Mouse (Mus musculus): ENCODE measurements around the gene Trex2. TPM values are rescaled to one million over a fixed set of nuclear protein-coding genes. Genes with fewer than 3 reads are reported as not detected.
A peak's percentile ranks its signal among the peaks of the same experiment; 100 is the strongest.

Trex2 gene
- polyA plus RNA-seq (2017; shearing (Covaris generic)) = not detected

DNA sequence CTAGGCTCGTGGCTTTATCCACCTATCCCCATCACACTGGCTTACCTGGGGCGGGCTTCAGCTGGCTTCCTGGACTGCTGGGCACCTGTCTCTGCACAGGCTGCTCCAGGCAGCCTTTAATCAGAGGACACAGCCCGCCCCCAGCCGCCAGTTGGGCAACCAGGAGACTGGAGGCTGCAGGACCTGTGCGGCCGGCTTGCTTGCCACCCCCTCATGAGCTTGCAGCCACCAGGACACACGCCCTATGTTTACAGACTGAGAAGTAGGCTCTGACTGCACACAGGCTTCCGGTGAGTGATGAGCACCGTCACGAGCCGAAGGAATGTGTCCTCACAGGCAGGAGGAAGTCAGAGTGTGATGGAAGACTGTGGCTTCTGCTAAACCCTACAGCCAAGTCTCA is at the start of gene Trex2:
Gene Trex2 (minus strand): TSS at position 93 of the 400 bp plus-strand sequence.
- ATAC-seq = no peak

DNA sequence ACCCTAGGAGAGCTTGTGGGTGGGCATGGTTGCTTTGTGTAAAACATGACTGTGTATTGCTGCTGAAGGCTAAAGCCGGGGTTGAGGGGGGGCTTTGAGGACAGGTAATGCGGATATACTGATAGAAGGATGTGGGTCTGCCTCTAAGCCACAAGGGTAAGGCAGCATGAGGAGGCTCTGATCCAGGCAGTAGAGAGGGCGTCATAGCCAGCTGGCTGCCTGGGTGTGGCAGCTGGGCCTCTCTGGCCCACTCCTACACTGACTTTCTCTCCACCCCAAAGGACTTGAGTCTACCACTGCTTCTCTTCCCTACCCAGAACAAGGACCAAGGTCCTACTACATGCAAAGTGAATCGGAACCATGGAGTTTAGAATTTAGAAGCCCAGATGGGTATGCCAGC is 49.7 kb upstream of the Trex2 start:
- ATAC-seq = no peak

DNA sequence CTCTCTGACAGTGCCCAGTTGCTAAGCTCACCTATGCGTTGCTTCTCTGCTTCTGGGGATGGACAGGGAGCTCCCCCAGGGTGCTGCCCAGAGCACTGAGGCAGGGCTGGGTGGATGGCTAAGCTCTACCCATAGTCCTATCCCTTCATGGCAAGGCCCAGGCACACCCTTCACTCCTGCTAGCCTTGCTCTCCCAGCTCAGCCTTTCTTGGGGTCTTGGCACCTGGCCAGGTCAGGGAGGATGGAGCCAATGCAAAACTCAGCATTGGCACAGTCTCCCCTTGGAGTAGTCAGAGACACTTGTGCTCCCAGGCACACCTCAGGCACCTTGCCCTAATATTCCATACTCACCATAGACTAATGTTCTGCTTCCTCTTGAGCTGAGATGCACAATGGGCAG is 48.9 kb upstream of the Trex2 start:
- ATAC-seq = no peak

DNA sequence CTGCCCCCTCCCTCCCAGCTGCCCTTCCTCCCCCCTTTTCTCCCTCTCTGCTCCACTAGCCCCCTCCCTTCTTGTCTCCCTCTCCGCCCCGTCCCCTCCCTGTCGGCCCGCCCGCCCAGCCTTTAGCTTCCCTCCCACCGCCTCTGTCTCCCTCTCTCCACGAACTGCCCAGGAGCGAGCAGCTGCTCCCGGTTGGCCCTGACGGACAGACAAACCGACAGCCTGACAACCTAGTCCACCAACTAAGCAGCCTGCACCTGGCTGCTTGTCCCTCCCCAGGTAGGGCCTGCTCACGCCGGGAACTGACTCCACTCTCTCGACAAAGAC is 48.3 kb upstream of the Trex2 start, which contains the start of gene Bgn:
Gene Bgn (plus strand): TSS at position 119 of the 327 bp plus-strand sequence.
- no peak for ATAC-seq

DNA sequence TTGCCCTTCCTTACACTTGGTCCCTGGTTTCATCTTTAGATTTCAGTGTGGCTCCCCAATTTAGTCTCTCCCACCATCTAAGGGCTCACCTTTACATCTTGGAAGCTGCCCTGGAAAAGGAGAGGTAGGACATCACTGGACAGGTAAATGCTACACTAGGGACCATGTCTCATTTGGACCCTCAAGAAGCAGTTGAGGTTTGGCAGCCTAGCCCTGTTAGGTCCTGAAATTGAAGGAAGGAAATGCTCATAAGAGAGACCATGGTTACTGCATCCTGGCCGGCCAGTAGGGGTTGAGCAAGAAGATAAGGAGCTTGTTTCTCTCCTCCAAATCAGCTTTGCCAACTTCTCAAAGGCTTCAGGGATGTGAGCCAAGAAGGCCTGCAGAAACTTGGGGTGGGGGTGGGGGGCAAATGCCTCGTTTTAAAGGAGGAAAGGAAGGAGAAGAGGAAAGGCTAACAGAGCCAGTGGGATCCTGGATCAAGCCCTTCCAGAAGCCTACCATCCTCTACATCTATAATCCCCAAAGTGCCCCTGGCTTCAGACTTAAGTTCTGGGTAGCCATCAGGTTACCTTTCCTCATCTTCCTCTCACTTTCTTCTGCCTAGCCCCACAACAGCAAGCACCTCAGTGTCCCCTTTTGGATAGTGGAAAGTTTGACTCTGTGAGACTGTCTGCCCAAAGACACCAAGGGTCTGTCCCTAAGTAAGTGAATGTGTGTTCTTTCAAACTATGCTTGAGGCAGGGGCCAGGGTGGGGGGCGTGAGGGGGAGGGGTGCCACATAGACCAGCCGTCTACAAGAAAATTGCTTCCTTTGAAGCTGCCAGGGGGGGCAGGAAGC is 47.7 kb upstream of the Trex2 start:
- no peak for ATAC-seq

DNA sequence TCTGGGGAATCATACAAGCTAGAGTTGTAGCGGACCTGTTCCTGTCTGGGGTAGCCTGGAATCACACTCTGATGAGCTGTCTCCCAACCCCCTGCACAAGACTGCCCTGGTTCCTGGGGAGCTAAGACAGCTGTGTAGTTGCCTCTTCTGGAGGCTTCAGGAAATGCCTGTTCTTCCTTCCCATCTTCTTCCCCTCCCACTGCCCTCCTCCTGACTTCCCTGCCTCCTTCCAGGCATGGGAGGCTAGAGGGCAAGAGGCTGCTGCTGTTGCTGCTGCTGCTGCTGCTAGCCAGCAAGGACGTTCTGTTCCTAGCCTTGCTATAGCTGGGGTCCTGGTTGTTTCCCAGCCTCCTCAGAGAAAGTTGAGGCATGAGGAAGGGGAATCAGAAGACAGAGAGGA is 45.2 kb upstream of the Trex2 start:
- no peak for ATAC-seq

DNA sequence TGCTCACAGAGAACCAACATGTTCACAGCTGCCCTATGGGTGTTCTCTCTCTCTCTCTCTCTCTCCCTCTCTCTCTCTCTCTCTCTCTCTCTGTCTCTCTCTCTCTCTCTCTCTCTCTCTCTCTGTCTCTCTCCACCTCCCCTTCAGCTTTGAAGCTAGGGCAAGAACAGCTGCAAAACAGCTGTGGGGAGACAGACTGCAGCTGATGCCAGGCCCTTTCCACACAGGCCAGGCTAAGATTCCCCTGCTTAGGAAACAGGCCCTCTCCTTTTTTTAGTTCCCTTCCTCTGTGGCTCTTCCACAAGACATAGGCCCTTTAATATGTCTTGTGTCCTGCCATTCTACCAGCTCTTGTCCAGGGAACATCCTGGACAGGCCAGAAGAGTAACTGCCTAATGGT is 44.5 kb upstream of the Trex2 start:
- no peak for ATAC-seq

DNA sequence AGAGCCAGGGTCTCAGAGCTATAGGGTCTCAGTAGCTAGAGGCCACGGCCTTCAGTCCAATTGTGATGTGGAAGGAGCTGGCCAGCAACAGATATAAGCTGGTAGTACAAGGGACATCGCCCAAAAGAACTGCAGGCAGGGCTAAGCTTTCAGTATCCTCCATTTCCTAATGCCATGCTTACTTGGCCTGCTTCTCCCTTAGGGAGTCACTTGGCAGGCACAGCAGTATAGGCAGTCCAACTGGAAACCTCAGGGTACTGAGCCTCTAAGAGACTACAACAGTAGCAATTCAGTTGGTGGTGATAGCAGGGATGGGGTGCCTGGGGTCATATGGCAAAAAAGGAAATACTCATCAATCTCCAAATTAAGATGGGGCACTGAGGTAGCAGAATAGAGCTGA is 42.4 kb upstream of the Trex2 start:
- ATAC-seq = no peak

DNA sequence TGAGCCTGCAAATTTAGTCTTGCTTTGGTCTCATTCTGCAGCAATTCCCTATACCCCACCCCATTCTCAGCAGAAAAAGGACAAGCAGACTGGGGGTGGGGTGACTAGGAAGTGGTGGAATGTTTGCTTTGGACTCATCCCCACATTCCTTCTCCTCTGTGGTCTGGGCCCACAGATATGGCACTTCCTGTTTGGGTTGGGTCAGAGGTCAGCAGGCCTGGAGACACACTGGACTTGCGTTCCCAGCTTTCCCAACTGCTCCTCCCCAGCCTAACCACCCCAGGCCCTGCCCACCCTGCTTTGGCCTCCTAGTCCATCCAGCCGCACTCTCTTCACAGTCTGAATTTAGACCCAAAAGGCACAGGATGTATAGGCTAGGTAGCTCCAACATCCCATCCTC is 41.5 kb upstream of the Trex2 start:
- ATAC-seq = no peak

DNA sequence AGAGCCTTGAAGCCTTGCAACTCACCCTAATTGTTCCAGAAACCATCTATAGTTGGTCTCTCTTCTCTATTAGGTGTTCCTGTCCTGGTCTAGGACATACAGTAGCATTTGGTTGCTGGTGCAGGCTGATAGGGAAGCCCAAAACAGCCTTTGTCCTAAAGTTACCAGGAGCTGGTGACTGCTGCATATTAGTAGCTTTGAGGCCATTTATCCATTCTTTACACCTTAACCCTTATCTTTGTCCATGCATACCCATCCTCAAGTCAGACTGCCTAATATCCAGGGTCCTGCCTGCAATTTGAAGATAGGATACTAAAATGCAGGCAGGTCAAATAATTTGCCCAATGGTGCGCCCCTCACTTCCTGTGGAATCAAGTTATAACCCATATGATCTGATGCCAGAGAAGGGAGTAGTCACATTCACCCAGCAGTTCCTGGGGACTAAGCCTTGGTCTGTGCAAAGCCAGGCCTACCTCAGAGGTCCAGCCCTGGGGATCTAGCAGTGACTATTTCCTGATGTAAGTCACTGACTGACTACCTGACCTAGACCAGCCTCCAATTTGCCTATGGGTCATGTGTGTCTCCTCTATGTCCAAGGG is 40.6 kb upstream of the Trex2 start:
- ATAC-seq = no peak

DNA sequence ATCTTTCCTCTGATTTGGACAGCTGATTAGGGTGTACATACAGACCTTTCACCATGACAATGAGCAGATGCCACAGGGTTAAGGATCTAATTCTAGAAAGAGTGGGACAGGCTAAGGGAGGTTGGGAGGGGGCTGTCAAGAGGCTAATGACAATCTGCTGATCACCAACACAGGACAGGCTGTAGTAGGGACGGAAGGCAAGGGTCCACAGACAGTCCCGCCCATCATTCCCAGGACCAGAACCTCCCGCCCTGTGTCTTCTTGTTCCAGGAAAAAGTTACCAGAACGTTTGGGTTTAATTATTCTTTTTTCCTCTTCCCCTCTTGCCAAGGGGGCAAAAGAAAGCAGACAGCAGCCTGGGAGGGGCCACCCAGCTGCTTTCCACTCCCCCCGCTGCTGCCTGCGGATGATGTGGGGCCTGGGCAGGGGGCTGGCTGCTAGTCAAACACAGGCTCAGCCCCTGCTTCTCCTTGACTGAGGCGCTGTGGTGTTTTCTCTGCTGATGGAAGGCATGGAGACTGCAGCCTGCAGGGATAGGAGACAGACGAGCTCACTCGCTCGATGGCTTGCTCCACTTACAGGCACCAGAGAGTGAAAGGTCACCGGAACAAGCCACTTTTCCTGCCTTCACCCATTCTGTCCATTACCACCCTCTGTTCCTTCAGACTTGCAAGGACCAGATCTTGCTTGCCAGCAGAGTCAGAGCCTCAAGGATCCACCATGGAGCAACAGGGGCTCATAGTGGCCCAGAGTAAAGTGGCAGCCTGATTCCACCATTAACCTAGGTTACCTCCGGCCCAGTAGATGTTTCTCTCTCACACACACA is 39.4 kb upstream of the Trex2 start:
- ATAC-seq = no peak

DNA sequence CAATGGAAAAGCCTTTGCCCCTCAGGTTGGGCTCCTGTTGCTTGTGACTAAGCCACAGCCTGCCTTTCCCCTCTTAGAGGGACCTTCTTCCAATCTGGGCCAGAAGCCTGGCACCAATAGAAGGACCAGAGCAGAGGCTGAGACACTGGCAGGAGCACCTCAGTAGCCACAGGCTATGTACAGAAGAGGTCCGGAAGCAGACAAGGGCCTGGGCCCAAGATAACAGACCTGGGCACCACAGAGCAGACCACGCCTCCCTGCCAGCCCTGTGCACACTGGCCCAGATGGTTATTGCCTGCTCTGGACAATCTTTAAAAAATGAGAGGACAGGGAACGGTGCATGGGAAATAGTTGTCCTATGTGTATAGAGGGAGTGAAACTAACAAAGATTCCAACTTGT is 36.6 kb upstream of the Trex2 start:
- no peak for ATAC-seq

DNA sequence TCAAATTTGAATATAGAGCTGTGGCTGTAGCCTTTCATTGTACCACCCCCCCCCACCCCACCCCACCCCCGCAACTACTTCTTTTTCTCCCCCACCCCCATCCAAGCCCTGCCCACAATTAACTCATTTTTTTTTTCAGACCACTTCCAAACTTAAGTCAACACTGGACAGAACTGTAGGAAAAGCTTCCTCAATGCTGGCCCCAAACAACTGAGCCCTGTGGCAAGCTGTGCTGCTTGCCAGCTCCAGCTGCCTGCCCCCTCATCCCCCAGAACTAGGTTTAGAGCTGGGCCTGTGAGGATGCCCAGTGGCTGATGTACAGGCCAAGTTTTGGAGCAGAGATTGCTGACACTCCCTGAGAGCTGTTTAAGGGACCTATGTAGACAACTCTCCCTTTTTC is 33.6 kb upstream of the Trex2 start:
- ATAC-seq = no peak

DNA sequence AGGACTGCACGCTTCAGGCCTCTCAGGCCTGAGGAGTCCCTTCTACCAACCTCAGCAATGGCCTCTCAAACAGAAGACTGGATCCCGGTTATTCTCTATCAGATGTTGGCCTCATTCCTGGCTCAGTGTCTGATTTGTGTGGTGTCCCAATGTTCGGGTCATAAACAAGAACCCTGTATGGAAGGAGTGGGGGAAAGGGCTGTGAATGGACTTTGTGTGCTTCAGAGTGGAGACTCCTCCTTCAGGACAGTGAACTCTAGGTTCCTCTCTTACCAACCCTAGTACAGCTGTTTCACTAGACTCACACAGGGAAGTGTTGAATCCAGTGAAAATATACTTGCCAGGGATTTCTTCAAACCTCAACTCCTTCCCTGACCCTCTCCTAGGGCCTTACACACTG is 33.2 kb upstream of the Trex2 start:
- no peak for ATAC-seq

DNA sequence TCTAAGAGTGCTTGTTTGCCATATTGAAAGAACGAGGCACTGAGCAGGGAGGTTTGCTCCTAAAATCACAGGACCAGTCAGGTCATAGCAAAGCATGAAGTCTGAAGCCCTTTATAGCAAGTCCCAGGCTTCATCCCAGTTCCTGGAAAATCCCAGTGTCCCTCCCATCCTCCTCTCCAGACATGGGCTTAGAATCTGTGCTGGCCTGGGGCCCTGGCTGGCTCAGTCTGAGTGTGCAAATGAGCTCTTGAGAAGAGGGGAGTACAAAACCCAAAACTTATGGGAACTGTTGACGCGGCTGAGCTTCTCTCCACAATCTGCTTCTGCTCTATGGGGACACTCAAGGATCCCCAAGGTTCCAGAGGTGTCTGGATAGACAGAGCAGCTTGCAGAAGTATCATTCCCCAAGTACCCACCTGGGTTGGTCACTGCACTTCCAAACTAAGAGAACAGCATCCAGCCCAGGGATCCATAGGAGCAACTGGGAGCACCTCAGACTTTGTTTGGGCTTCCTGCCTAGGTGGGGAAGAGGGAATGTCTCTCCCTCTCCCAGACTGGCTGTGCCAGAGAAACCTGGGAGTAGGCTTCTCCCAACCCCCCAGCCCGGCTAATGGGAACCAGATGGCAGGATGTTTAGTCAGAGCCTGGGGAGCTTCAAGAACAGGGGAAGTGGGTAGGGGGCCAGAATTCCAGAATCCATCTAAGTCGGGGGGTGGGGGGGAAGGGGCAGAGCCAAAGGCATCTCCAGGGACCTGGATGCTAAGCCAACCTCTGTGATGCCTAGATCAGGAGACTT is 32.5 kb upstream of the Trex2 start:
- no peak for ATAC-seq

DNA sequence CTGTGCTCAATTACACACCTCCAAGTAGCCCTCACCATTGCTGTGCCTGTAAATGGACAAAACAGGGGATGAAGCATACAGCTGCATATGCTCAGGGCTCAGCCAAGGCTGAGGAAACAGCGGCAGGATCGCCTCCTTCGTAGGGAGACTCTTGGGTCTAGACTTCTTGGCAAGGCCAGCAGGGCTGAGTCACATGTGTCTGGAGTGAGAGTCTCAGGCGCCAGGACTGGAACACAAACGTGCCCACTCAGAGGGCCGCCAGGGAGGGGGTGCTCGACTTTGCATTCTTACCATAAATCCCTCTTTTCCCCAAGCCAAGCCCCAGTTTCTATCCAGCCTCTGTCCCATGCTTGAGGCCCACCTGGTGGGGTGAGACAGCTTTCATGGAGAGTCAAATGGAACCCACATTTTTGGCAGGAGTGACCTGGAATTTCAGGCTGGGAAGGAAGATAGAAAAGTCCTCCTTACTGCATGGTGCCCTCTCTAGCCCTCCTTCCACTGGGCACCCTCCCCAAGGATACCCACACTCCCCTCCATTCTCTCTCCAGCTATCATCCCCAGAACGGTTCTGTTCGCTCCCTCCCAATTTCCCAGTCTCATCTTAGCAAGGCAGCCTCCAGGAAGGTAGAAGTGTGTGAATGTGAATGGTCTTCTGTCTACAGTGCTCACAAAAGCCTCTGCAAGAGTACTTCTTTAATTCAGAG is 30.5 kb upstream of the Trex2 start:
- ATAC-seq = no peak

DNA sequence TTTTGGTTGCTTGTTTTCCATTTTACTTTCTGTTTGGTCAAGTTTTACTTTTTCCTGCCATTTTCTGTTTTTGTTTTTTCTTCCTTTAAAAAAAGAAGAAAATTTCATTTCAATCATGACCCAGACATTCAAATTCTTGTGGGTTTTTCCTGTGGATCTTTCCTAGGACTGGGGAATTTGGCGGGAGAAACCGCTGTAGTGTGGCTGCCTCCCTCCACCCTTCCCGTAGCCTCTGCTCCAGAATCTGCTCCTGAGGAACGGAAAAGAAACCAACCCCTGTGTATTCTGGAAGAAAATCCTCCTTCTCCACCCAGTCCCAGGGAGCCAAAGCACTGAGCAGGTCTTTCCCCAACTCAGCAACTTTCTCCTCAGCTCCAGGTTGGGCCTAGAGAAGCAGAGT is 25.6 kb upstream of the Trex2 start:
- no peak for ATAC-seq

DNA sequence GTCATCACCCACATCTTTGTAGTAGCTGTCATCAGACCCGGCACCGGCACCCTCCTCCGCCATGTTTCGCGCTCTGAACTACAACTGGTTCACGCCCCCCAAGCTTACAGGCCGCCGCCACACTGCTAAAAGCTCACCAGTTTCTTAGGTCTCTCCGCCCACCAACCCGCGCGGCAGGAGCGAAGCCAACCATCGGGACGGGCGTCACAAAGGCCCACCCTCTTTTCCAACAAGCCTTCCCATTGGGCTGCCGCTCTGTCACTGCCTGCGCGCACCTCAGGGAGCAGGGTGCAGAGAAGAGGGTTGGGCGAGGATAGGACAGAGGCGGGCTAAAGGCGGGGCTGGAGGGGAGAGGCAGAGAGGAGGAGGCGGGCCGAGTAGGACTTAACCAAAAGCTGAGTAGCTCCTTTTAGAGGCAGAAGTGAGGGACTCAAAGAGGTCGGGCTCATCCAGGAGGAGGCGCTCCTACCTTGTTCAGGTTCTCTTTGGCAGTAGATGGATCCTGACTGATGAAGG is 23.8 kb upstream of the Trex2 start, which contains the start of gene Haus7:
Gene Haus7 (minus strand): TSS at position 168 of the 516 bp plus-strand sequence.
- ATAC-seq = peak; percentile 98

DNA sequence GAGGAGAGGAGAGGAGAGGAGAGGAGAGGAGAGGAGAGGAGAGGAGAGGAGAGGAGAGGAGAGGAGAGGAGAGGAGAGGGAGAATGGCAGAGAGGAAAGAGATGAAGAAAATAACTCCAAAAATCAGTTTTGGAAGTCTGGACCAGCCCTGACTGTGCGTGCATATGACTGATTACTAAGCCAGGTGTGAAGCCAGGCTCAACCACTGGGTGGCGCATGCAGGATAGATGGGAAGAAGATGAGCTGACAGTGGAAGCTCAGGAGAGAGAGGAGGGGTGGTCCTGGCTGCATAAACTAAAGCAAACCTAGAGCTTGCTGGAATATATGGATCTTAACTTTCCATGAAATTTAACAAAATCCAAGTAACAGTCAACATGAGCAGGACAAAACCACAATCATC is 16.8 kb upstream of the Trex2 start:
- ATAC-seq = peak; percentile 38

DNA sequence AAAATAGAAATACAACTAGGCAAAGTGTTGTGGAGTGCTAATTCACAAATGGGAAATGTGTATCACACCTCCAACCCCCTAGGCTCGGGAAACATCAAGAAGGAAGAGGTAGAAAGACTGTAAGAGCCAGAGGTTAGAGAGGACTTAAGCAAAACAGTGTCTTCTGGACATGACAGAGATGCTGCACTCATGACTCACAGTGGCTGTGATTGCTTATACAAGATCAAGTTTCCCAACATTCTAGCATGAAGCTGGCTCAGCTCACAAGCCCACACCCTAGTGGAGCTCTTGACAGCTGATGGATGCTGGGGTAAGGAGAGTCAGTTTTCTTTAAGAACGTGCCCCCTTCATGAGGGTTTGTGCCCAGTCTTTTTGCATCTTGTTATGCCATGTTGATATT is 6.3 kb upstream of the Trex2 start:
- no peak for ATAC-seq

DNA sequence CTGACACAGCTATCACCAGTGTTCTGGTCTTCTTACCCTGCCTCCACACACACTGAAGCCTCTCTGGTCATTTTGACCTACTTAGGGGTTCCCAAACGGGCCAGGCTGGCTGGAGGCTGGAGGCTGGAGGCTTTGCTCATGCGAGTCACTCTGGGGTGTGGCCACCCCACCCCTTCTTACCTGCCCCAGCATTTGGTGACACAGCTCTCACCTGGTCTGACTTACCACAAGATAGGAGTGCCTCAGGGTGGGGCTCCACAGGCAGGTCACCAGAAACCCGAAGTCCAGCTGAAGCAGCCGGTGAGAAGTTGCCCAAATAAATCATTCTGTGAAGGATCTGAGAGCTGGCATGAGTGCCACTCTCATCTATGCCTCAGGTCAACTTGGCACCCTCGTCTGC is 2.3 kb downstream of the Trex2 start:
- no peak for ATAC-seq

DNA sequence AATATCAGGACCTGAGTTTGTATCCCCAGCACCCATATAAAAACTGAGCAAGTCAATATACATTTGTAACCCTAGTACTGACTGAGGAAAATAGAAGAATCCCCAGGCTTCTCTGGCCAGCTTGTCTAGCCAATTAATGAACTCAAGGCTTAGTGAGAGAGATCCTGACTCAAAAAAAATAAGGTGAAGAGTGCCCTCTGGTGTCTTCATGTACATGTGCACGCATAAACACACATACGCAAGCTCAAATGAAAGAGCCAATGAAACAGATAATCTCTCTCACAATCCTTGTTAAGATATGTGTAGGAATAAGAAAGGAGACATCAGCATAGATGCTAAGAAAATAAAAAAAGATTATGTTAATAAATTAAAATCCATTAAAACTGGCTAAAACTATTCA is 5.1 kb downstream of the Trex2 start:
- ATAC-seq = no peak
